Mouse (Mus musculus) ES-Bruce4 (cell line): Measurements from ENCODE around the gene Galt. TPM values are rescaled to one million over a fixed set of nuclear protein-coding genes. Genes with fewer than 3 reads are reported as not detected.

ENCODE experiments used
- H3K27ac ChIP-seq: 2 replicates; pipeline ENCODE4 v1.5.1; 2012; ENCODE audit warnings: low read length, inconsistent platforms; ENCODE audit not compliant: insufficient read depth
- H3K27me3 ChIP-seq: 2 replicates; pipeline ENCODE4 v1.6.1; 2012; ENCODE audit warnings: mild to moderate bottlenecking, low read length, inconsistent platforms; ENCODE audit not compliant: control insufficient read depth, poor library complexity, insufficient read depth, severe bottlenecking
- H3K36me3 ChIP-seq: 2 replicates; pipeline ENCODE4 v1.6.1; 2012; ENCODE audit warnings: inconsistent platforms, mild to moderate bottlenecking, low read length, moderate library complexity; ENCODE audit not compliant: control insufficient read depth, poor library complexity, insufficient read depth, severe bottlenecking
- H3K4me1 ChIP-seq: one replicate; pipeline ENCODE4 v1.8.1; 2011; ENCODE audit warnings: low read length; ENCODE audit not compliant: control insufficient read depth, insufficient read depth
- H3K4me3 ChIP-seq: 2 replicates; pipeline ENCODE4 v1.5.1; 2011; ENCODE audit warnings: low read depth, mild to moderate bottlenecking, low read length
- H3K9ac ChIP-seq: 2 replicates; pipeline ENCODE4 v1.6.1; 2012; ENCODE audit warnings: low read depth, mild to moderate bottlenecking, inconsistent platforms; ENCODE audit not compliant: poor library complexity, severe bottlenecking
- H3K9me3 ChIP-seq: replicated peaks from 2 replicates; pipeline ENCODE4 v1.6.1; 2012; ENCODE audit warnings: mild to moderate bottlenecking, low read length, inconsistent platforms; ENCODE audit not compliant: control insufficient read depth, poor library complexity, insufficient read depth, severe bottlenecking
- CTCF ChIP-seq: IDR thresholded peaks from one replicate; pipeline ENCODE4 v1.8.1; 2011; ENCODE audit warnings: low read depth, low read length
- EP300 ChIP-seq: IDR thresholded peaks from 2 replicates; pipeline ENCODE4 v1.6.1; 2011; ENCODE audit warnings: low read depth, low read length; ENCODE audit not compliant: insufficient read depth
- POLR2A ChIP-seq: IDR thresholded peaks from one replicate; pipeline ENCODE4 v1.8.1; 2011; ENCODE audit warnings: low read length; ENCODE audit not compliant: insufficient read depth
- polyA plus RNA-seq: library from polyadenylated mRNA; stranded (reverse); fragments of >200 nt; gene quantifications from 2 replicates; pipeline ENCODE4 v1.2.4, GENCODE M21; 2011; ENCODE audit warnings: low read depth; ENCODE audit not compliant: missing spikeins, insufficient read depth, insufficient read length

Galt gene
- polyA plus RNA-seq, 1 experiment = 21.7 TPM

DNA sequence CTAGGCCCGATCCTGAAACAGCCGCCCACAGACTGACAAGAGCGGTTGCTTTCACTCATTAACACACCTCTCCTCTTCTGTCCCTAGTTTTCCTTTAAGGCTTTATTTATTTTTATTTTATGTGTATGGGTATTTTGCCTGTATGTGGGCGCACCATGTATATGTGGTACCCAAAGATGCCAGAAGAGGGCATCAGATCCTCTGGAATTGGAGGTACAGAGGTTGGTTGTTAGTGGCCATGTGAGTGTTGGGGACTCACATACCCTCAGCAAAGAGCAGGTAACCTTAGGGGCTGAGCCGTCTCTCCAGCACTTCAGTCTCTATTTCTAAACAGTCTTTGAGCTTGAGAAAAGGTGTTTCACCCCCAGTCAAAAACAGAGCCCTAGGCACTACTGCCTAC, 39.4 kb upstream of the Galt start:
- H3K9ac ChIP-seq = no peak overlapping the region
- H3K27me3 ChIP-seq = no peaks in the 10 kb centered on the region
- no peaks in the 10 kb centered on the region for H3K9me3 ChIP-seq
- no peaks in the 10 kb centered on the region for H3K4me1 ChIP-seq
- peaks cover 13% of the 10 kb centered on the region for H3K36me3 ChIP-seq
- peak; percentile 14 for TF ChIP-seq CTCF
- no peak for TF ChIP-seq POLR2A
- no peak for TF ChIP-seq EP300
- no peak overlapping the region for H3K4me3 ChIP-seq
- H3K27ac ChIP-seq = no peak overlapping the region

DNA sequence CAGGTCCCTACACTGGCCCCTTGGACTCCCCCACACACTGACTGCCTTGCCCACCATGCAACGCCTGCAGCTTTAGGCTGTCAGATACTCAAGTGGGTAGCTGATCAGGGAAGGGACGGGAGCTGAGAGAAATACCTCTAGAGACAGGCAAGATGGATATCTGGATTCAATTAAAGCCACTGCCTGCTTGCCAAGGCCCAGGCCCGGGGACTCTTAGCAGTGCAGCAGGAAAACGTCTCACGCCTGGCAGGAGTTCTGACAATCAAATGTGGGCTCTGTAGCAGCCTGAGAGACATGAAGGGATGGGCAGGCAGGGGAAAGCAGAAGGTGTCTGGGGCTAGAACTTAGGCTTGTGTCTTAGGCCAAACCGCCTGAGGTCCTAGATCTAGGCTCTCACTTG, 38.2 kb upstream of the Galt start:
- no peak overlapping the region for H3K9ac ChIP-seq
- no peaks in the 10 kb centered on the region for H3K9me3 ChIP-seq
- TF ChIP-seq POLR2A = no peak
- no peak for TF ChIP-seq EP300
- TF ChIP-seq CTCF = no peak
- no peak overlapping the region for H3K27ac ChIP-seq
- H3K4me3 ChIP-seq = no peak overlapping the region
- H3K4me1 ChIP-seq = no peaks in the 10 kb centered on the region
- H3K27me3 ChIP-seq = no peaks in the 10 kb centered on the region
- H3K36me3 ChIP-seq = peaks cover 11% of the 10 kb centered on the region

DNA sequence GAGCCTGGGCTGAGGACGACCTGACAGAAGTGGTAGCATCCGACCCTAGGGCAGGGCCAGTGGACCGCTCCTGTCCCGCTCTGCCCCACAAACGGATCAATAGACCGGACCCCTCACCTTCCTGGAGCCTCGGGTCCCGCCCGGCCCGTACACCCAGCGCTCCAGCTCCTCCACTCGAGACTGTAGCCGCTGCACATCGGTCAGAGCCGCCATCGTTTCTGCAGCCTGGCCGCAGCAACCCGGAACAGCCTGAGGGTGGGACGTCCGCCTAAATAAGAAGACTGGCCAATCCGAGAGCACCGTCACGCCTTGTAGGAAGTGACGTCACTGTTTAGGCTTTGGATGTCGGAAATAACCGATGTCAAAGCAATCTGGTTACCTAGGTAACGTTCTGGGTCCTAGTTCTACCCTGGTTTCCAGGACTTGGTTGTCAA, 32.1 kb upstream of the Galt start, which contains the start of gene Dctn3:
Gene Dctn3 (minus strand): TSS at position 253 of the 434 bp plus-strand sequence.
- peaks cover 10% of the 10 kb centered on the region for H3K36me3 ChIP-seq
- H3K9me3 ChIP-seq = no peaks in the 10 kb centered on the region
- peak within 1 kb of the TSS; percentile 82 for H3K9ac ChIP-seq
- TF ChIP-seq POLR2A (peak; percentile 52), EP300 (no peak), CTCF (no peak)
- H3K4me1 ChIP-seq = no peaks in the 10 kb centered on the region
- H3K27me3 ChIP-seq = no peaks in the 10 kb centered on the region
- peak within 1 kb of the TSS; percentile 64 for H3K4me3 ChIP-seq
- no peak within 1 kb of the TSS for H3K27ac ChIP-seq

DNA sequence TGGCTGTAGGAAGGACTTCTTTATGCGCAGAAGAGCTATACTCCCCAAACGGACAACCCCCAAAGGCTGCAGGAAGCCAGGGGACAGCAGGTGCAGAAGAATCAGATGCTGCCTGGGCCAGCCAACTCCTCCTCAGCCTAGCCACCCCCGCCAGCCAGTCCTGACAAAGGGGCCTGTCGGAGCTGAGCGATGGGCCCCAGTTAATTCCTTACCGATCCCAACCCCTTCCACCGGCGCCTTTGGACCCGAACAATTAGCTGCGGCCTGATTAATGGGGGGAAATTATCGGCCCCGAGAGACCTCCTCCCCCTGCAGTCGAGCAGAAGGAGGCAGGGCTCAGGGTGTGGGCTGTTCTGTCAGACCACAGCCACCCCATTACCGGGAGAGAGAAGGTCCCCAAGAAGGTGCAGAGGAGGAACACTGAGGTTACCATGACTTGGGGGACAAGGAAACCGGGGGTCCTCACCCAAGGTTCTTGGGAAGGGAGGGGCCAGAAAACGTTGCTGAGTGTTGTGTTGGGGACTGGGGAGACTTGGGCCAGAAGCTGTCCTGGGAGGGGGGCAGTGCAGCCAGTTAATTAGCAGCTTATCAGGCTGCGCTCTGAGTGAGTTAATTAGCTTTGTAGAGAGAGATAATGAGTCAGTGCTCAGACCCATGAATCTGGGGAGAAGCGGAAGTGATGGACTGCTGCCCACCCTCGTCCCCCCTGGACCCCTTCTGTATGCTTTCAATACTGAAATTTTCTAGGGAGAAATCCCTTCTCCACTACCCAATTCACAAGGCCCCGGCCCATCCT, 28.0 kb upstream of the Galt start:
- no peak overlapping the region for H3K4me3 ChIP-seq
- no peak for TF ChIP-seq CTCF
- no peak for TF ChIP-seq POLR2A
- no peak for TF ChIP-seq EP300
- H3K27ac ChIP-seq = no peak overlapping the region
- no peaks in the 10 kb centered on the region for H3K9me3 ChIP-seq
- H3K36me3 ChIP-seq = no peaks in the 10 kb centered on the region
- H3K27me3 ChIP-seq = peaks cover 4% of the 10 kb centered on the region; the same call in 1 of the 2 replicates
- H3K4me1 ChIP-seq = no peaks in the 10 kb centered on the region
- no peak overlapping the region for H3K9ac ChIP-seq

DNA sequence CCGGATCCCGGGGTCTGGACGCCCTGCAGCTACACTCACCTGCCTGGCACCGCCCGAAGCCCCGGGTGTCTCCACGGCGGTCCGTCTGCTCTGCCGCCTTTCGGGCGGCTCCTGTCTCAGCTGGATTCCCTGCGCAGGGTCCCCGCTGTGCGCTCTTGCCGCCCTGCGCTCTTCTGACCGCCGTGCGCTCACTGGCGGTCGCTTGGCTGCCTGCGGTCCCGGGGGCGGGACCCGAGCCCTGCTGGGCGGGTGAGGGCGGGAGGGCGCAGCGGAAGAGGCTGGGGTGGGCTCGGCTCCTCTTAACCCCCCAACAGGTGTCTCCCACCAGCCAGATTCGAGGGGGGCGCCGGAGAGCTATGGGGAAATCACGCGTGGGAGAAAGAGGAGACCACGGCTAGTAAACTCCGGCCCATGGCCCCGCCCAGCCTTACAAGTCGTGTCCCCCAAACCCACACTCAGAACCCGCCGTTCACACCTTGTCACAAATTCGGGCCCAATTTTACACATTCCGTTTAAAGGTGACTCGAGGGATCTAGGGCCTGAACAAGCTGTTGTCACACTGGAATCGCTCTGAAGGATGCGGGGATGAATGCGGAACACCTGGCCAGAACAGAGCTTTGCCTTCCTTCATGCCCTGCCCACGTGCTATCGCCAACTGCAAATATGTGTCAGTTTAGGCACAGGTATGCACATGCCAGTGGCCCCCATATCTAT, 23.8 kb upstream of the Galt start, which contains the start of gene Arid3c:
Gene Arid3c (minus strand): TSS at position 91 of the 714 bp plus-strand sequence.
- Histone ChIP-seq H3K36me3 (no peaks in the 10 kb centered on the region), H3K4me3 (peak within 1 kb of the TSS; percentile 66), H3K9me3 (no peaks in the 10 kb centered on the region), H3K27ac (no peak within 1 kb of the TSS), H3K4me1 (no peaks in the 10 kb centered on the region), H3K27me3 (peaks cover 4% of the 10 kb centered on the region; the same call in 1 of the 2 replicates), H3K9ac (peak within 1 kb of the TSS; percentile 53)
- TF ChIP-seq POLR2A (no peak), CTCF (no peak), EP300 (no peak)

DNA sequence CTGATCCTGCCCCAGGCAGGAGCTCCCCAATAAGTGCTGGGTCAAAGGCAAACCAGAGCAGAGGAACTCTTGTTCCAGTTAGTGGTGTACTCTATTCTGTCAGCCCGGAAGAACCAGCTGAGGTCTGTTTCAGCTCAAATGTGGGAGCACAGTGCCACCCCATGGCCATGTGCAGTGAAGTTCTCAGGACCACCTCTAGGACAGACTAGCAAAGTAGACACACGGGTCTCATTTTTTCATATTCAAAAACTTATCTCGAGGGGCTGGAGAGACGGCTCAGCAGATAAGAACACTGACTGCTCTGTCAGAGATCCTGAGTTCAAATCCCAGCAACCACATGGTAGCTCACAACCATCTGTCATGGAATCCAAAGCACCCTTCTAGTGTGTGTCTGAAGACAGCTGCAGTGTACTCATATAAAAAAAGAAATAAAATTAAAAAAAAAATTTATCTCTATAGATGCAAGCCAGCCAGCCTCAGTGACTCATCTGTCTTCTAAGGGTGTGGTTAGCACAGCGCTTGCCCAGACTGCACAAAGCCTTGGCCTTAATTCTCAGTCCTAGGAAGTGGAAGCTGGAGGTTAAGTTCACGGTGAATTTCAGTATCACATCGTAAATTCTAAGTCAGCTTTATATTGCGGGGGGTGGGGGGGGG, 17.3 kb upstream of the Galt start:
- Histone ChIP-seq H3K27ac (no peak overlapping the region), H3K27me3 (no peaks in the 10 kb centered on the region), H3K36me3 (peaks cover 14% of the 10 kb centered on the region), H3K9me3 (no peaks in the 10 kb centered on the region), H3K4me3 (no peak overlapping the region), H3K9ac (no peak overlapping the region), H3K4me1 (no peaks in the 10 kb centered on the region)
- 0 out of 2 replicates have a peak, but pooled peaks have one; percentile 12 for TF ChIP-seq EP300
- no peak for TF ChIP-seq POLR2A
- peak; percentile 91 for TF ChIP-seq CTCF
